Mouse (Mus musculus): ENCODE data around the gene Plpp4.

The Plpp4 gene

DNA sequence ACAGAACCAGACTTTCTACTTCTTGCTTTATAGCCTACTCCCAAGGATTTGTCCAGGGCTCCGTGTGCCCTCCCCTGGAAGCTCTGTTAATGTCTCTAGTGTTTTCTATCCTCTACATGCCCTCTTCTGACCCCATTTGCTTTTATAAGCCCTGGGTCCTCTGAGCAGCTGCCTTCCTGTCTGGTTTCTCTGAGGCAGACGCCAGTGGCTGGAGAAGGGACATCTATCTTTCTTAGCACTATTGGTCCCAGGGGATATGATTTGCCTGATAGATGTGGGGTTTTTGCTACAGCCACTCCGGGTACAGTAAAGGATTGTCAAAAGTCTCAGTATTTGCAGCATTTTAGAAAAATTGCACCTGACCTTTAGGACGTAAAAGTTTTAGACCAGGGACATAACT is 46.5 kb downstream of the Plpp4 start:
- DNase-seq = no peak

DNA sequence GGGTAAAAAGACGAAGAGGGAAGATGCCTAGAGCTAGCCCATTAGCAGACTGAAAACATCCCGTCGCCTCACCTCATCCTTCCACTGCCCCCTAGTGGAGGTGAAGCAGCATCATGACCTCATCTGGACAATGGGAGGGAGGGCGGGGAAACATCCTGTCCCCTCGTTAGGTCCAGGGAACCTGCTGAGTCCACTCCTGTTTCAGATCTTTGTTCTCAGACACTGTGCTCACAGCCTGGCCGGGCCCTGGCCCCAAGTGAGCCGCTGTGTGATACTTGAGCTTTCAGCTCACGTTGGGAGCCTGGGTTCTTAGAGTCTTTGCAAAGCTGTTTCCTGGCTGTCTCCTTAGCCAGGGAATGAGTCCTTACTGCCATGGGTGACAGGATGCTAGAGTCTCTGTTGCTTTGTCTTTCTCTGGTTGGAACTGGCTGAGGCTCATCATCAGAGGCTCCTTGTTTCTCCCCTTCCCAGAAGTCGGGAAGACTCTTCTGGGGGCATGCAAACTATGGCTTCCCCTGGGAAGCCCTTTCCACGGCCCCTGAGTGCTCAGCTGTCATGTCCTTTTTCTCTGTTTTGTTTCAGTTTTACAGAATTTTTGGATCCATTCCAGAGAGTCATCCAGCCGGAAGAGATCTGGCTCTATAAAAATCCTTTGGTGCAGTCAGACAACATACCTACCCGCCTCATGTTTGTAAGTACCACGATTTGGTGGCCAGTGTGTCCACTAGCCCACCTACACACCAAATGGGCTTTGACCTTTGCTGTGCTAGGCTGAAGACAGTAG is 50.4 kb downstream of the Plpp4 start:
- peak; percentile 53 to 55 for DNase-seq

- no peak for DNase-seq
These were observed 51.8 kb downstream of the Plpp4 start for GRCm38 (mm10) chr7:129308661-129309060.

- no peak for DNase-seq
These were observed 55.7 kb downstream of the Plpp4 start for GRCm38 (mm10) chr7:129312521-129312920.

DNA sequence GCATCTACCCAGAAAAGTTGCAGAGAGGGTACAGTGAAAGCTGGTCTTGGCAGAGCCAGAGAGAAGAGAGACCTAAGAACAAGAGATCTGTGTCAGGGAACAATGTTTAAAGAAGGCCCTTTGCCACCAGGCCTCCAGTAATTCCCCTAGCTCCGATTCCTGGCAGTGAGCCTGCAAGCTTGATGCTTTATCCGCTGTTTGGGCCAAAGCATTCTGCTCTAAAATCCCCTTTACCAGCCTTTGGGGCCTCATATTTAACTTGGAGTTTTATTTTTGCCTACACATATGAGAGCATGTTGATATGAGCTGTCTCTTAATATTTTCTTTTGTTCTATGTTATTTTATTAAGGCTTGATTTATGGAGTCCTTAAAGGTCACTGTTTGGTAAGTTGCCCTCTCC is 57.1 kb downstream of the Plpp4 start:
- DNase-seq = peak; percentile 13 to 29

GRCm38 (mm10) chr7:129340096-129340495 is 83.3 kb downstream of the Plpp4 start:
- peak; percentile 41 to 50 for DNase-seq

GRCm38 (mm10) chr7:129355561-129355960 is 98.7 kb downstream of the Plpp4 start:
- DNase-seq = no peak

DNA sequence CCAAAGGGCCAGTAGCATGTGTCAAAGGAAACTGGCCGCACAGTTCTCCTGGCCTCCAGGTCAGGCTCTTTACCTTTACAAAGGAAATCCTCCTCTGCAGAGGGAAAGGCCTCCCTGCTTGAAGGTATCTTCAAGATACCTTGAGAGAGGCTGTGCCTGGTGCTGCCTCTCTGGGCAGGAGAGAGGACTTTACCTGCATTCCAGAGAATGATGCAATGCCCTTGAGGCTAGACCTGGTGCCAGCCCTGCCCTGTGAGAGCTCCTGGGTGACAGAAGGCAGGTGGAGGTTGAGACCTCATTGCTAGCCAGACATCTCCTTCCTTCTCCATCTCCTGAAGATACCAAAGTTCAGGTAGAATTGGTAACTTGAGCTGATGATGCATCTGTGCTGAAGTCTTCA is 118.5 kb downstream of the Plpp4 start:
- no peak for DNase-seq

GRCm38 (mm10) chr7:129385149-129385548 is 128.3 kb downstream of the Plpp4 start:
- no peak for DNase-seq

DNA sequence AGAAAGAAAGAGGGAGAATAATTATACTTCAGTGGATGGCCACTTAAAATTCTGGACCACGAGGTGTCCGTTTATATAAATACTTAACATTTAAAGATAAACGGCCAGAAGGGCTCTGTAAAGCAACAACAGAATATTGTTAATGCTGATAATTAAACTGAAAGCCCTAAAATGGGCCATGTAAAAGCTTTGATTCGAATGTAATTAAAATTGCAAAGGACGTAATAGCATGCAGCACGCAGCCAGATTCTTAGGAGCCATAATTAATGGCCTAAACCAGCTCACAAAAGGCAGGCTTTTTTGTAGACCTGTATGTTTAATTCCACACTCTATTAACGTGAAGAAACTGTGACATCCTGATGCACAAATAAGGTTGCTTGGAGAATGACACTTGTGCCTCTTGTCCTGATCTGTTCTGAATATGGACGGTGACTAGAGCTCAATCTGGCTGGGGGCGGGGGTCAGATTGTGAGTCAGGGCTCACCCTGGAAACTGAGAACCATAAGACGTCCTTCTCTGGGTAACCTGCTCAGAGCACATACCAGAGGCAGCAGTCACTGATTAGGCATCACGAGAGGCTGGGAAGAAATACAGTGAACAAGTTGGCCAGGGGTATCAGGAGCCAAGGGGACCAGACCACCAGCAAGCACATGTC is 136.1 kb downstream of the Plpp4 start:
- no peak for DNase-seq

DNA sequence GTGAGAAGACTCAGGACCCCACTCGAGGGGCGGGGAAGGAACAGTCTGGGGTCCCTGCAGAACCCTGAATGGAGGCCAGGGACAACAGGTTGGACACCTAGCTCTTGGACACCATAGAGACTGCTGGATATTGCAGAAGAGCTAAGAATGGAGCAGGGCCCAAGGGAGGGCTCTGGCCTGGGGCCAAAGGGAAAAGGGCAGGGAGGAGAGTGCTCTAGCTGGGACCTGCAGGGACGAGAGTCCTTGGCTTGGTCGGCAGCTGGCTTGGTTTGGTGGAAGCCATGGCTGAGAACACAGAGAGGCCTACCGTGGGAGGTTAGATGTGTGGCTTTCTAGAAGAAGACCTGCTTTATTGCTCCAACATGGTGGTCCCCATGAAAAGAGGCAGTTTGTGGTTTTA is 139.7 kb downstream of the Plpp4 start:
- DNase-seq = no peak

- peak; percentile 80 to 84 for DNase-seq
These were observed 142.2 kb downstream of the Plpp4 start for GRCm38 (mm10) chr7:129399071-129399470.

- DNase-seq = no peak
These were observed 146.0 kb downstream of the Plpp4 start for GRCm38 (mm10) chr7:129402695-129403364.

GRCm38 (mm10) chr7:129406069-129406468 is 149.2 kb downstream of the Plpp4 start:
- peak in 1 of 2 experiments; percentile 13 for DNase-seq

DNA sequence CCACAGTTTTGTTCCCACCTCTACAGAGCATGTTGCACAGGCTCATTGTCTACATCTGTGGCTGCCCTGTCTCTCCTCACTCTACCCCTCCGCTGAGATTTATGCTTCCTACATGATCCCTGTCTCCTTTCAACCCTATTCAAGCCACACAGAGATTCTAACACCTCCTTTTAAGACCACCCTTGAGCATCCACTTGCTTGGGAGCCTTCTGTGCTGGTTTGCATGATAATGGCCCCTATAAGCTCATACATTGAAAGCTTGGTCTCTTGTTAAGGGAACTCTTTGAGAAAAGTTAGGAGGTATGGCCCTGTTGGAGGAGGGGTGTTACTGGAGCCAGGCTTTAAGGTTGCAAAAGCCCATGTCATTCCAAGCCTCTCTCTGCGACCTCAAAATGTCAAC is 155.9 kb downstream of the Plpp4 start:
- DNase-seq = no peak

DNA sequence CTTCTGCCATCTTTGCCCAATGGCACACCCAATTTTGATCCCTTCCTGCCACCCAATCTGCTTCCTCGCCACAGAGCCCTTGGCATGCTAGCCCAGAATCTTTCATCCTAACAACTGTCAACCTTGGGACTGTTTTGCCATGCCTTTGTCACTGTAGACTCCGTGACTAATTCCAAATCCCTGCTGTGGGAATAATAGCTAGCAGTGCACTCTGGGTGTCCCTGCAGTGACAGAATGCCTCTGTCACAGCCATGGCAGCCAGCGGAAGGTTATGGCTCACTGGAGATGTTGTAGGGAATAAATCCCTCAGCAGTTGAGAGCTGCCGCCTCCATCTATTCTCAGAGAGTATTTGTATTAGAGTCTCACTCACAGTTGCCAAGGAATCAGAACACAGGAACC is 158.3 kb downstream of the Plpp4 start:
- peak in 1 of 2 experiments; percentile 7 for DNase-seq

DNA sequence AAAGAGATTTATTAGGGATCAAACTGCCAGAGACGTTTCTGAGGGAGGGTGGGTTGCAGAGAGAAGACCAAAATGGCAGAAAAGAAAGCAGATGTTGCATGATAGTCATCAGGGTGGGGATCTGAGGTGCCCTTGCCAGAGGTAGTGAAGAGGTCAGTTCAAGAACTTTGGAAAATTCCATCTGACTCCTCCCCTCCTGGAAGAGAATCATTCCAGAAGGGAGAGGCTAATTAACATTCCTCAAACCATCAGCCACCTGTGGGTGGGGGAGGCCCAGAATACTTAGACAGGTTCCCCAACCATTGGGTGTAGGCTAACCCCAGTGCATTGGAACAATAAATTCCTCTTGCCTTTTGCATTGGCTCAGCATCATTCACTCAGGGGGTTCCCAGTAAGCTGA is 164.3 kb downstream of the Plpp4 start:
- DNase-seq = no peak

DNA sequence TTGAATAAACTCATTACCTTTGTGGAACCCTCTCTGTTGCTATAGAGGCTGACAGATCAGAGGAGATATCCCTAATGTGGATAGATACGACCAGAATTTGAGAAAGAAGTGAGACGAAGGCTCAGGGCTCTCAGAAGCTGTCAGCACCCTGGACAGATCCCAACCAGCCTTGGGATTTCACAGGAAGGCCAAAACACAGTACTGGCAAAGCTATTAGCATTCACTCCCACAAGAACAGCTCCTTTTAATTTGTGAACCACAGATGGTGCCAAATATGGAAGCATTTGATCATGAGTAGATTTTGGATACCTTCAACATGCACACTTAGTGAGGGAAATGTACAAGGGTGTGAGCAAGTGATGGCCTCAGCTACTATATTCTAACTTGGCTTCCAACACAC is 168.7 kb downstream of the Plpp4 start:
- DNase-seq = no peak

DNA sequence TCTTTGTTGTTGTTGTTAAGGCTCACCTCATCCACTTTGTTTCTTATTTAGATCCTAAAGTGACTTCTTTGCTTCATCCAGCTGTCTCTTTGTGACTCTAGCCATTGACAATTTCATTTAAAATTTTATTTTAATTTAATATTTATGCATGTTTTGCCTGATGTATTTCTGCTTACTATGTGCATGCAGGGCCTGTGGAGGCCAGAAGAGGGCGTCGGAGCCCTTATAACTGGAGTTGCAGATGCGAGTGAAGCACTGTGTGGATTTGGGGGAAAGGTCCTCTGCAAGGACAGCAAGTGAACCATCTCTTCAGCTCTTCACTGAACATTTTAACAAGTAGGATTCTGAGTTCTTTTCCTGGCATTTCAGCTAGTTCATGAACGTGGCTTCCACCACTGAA is 172.0 kb downstream of the Plpp4 start:
- DNase-seq = no peak

DNA sequence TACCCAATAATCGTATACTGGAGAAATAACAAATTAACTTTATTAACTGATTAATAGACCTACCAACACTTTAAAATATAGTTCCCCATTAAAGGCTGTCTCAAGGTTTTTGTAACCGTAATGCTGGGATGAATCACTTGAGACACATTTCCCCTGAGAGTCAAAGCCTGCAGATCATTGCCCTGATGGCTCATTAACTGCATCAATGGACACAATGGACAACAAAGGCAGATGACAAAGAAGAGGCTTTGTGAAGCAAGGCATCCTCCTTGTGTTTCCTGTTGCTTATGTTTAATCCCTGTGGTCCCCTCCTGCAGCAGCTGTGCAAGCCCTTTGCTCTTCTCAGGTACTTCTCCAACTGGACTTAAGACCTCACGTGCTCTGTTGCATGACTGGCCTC is 173.1 kb downstream of the Plpp4 start:
- DNase-seq = no peak

All from cerebellum, postnatal 14 days (tissue).